Mouse (Mus musculus) retina, postnatal 1 day (tissue): Measurements from ENCODE around the gene Scgb1b18.
"Not testable (repeated sequence)": the region's sequence is repeated elsewhere in the genome, so short reads cannot be mapped to it uniquely, and the experiment has no call there.

Experiments used
- DNase-seq: peaks from one replicate; pipeline ENCODE4 v3.0.0-alpha.2; 2012

The Scgb1b18 gene

DNA sequence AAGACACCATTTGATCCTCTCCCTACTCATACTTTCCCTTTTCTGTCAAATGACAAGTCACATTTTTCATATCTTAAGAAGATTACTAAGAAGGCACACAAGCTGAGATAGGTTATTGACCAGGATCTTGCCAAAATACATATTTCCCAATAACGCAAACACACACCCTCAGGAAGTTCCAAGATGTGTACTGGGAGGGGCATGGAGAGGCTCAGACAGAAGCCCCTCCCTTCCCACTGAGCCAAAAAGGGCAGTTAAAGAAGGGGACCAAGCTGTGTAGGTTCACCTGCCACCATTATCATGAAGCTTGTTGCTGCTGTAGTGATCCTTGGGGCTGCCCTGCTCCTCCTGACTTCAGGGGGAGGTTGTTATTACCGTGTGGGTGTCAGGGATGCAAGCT, at the start of gene Scgb1b18:
Scgb1b18 (plus strand) TSS at position 301 of the 400 bp plus-strand sequence.
- DNase-seq, result not testable (repeated sequence)

- DNase-seq, result not testable (repeated sequence)
Observed at GRCm38 (mm10) chr7:33173764-33174163, 11.6 kb upstream of the Scgb1b18 start, which contains the start of gene Scgb2b18. TSS of gene Scgb2b18 (minus strand) at chr7:33173864.
